Mouse (Mus musculus): Measurements from ENCODE around the gene Smyd3. TPM values are rescaled to one million over a fixed set of nuclear protein-coding genes. Genes with fewer than 3 reads are reported as not detected.

The Smyd3 gene
- polyA plus RNA-seq, 1 experiment, result not detected

GRCm38 (mm10) chr1:179458236-179458986 lies 59.4 kb downstream of the Smyd3 start:
- H3K4me3 ChIP-seq (ENCODE audit: insufficient read depth, low read depth, low read length), result no peak overlapping the region
- WGBS, result 45% methylated on average over 9 of the region's 9 CpGs
- peaks cover 5% of the 10 kb centered on the region for H3K4me1 ChIP-seq (ENCODE audit: control insufficient read depth, insufficient read depth, low read length)
- H3K27ac ChIP-seq (ENCODE audit: insufficient read depth, low read depth, low read length), result no peak overlapping the region
- TF ChIP-seq POLR2A (IDR thresholded peaks at IDR 0.05; ENCODE audit: insufficient read depth, low read depth, low read length), result no peak
- TF ChIP-seq CTCF (IDR thresholded peaks at IDR 0.05; ENCODE audit: insufficient read depth, low read depth, low read length), result no peak

GRCm38 (mm10) chr1:179454600-179454999 lies 63.2 kb downstream of the Smyd3 start:
- no peak for TF ChIP-seq CTCF (IDR thresholded peaks at IDR 0.05; ENCODE audit: insufficient read depth, low read depth, low read length)
- Histone ChIP-seq H3K4me1 (ENCODE audit: control insufficient read depth, insufficient read depth, low read length) (peaks cover 5% of the 10 kb centered on the region), H3K27ac (ENCODE audit: insufficient read depth, low read depth, low read length) (no peak overlapping the region), H3K4me3 (ENCODE audit: insufficient read depth, low read depth, low read length) (no peak overlapping the region)
- 94% methylated on average over 6 of the region's 6 CpGs for WGBS

- Histone ChIP-seq H3K4me3 (ENCODE audit: insufficient read depth, low read depth, low read length) (no peak overlapping the region), H3K27ac (ENCODE audit: insufficient read depth, low read depth, low read length) (no peak overlapping the region), H3K4me1 (ENCODE audit: control insufficient read depth, insufficient read depth, low read length) (peaks cover 7% of the 10 kb centered on the region)
- 98% methylated on average over 2 of the region's 2 CpGs for WGBS
- TF ChIP-seq CTCF (IDR thresholded peaks at IDR 0.05; ENCODE audit: insufficient read depth, low read depth, low read length) (no peak), POLR2A (IDR thresholded peaks at IDR 0.05; ENCODE audit: insufficient read depth, low read depth, low read length) (no peak)
Measured at GRCm38 (mm10) chr1:179451211-179451610, 66.6 kb downstream of the Smyd3 start.

- WGBS, result 21% methylated on average over 2 of the region's 2 CpGs
Measured at GRCm38 (mm10) chr1:179446845-179447212, 71.0 kb downstream of the Smyd3 start.

GRCm38 (mm10) chr1:179446127-179446844 lies 71.6 kb downstream of the Smyd3 start:
- TF ChIP-seq CTCF (IDR thresholded peaks at IDR 0.05; ENCODE audit: insufficient read depth, low read depth, low read length) (no peak), POLR2A (IDR thresholded peaks at IDR 0.05; ENCODE audit: insufficient read depth, low read depth, low read length) (no peak)
- H3K27ac ChIP-seq (ENCODE audit: insufficient read depth, low read depth, low read length), result no peak overlapping the region
- H3K4me3 ChIP-seq (ENCODE audit: insufficient read depth, low read depth, low read length), result no peak overlapping the region
- 20% methylated on average over 17 of the region's 17 CpGs for WGBS
- peaks cover 10% of the 10 kb centered on the region for H3K4me1 ChIP-seq (ENCODE audit: control insufficient read depth, insufficient read depth, low read length)

More at GRCm38 (mm10) chr1:179446845-179447212, 71.0 kb downstream of the Smyd3 start:
- no peak overlapping the region for H3K27ac ChIP-seq (ENCODE audit: insufficient read depth, low read depth, low read length)
- no peak overlapping the region for H3K4me3 ChIP-seq (ENCODE audit: insufficient read depth, low read depth, low read length)
- TF ChIP-seq CTCF (IDR thresholded peaks at IDR 0.05; ENCODE audit: insufficient read depth, low read depth, low read length) (no peak), POLR2A (IDR thresholded peaks at IDR 0.05; ENCODE audit: insufficient read depth, low read depth, low read length) (no peak)
- H3K4me1 ChIP-seq (ENCODE audit: control insufficient read depth, insufficient read depth, low read length), result peaks cover 10% of the 10 kb centered on the region

- 95% methylated on average over 13 of the region's 13 CpGs for WGBS
- TF ChIP-seq POLR2A (IDR thresholded peaks at IDR 0.05; ENCODE audit: insufficient read depth, low read depth, low read length) (no peak), CTCF (IDR thresholded peaks at IDR 0.05; ENCODE audit: insufficient read depth, low read depth, low read length) (no peak)
- H3K27ac ChIP-seq (ENCODE audit: insufficient read depth, low read depth, low read length), result no peak overlapping the region
- H3K4me1 ChIP-seq (ENCODE audit: control insufficient read depth, insufficient read depth, low read length), result peaks cover 10% of the 10 kb centered on the region
- no peak overlapping the region for H3K4me3 ChIP-seq (ENCODE audit: insufficient read depth, low read depth, low read length)
Measured at GRCm38 (mm10) chr1:179443835-179444234, 74.0 kb downstream of the Smyd3 start.

- no peak for TF ChIP-seq POLR2A (IDR thresholded peaks at IDR 0.05; ENCODE audit: insufficient read depth, low read depth, low read length)
- TF ChIP-seq CTCF (IDR thresholded peaks at IDR 0.05; ENCODE audit: insufficient read depth, low read depth, low read length), result no peak
- WGBS, result 94% methylated on average over 8 of the region's 8 CpGs
- Histone ChIP-seq H3K4me3 (ENCODE audit: insufficient read depth, low read depth, low read length) (no peak overlapping the region), H3K27ac (ENCODE audit: insufficient read depth, low read depth, low read length) (no peak overlapping the region), H3K4me1 (ENCODE audit: control insufficient read depth, insufficient read depth, low read length) (peaks cover 10% of the 10 kb centered on the region)
Measured at GRCm38 (mm10) chr1:179443423-179443822, 74.4 kb downstream of the Smyd3 start.

- no peaks in the 10 kb centered on the region for H3K4me1 ChIP-seq (ENCODE audit: control insufficient read depth, insufficient read depth, low read length)
- H3K27ac ChIP-seq (ENCODE audit: insufficient read depth, low read depth, low read length), result no peak overlapping the region
- no peak overlapping the region for H3K4me3 ChIP-seq (ENCODE audit: insufficient read depth, low read depth, low read length)
- TF ChIP-seq CTCF (IDR thresholded peaks at IDR 0.05; ENCODE audit: insufficient read depth, low read depth, low read length), result no peak
- no peak for TF ChIP-seq POLR2A (IDR thresholded peaks at IDR 0.05; ENCODE audit: insufficient read depth, low read depth, low read length)
- 95% methylated on average over 11 of the region's 11 CpGs for WGBS
Measured at GRCm38 (mm10) chr1:179436596-179436995, 81.2 kb downstream of the Smyd3 start.

All from olfactory bulb, adult 2 months (tissue).